Mouse (Mus musculus) ES-E14 (cell line): Measurements from ENCODE around the gene Adgrf5. TPM values are rescaled to one million over a fixed set of nuclear protein-coding genes. Genes with fewer than 3 reads are reported as not detected.

Experiments used
- DNase-seq: peaks from one replicate; pipeline ENCODE4 v3.0.0-alpha.2; 2013; ENCODE audit warnings: low read depth, low spot score
- H3K27ac ChIP-seq: 2 replicates; pipeline ENCODE4 v1.5.1; 2012; ENCODE audit warnings: low read depth, mild to moderate bottlenecking, low read length, moderate library complexity, mixed read lengths; ENCODE audit not compliant: poor library complexity, insufficient read depth, severe bottlenecking
- H3K36me3 ChIP-seq: 2 replicates; pipeline ENCODE4 v1.6.1; 2012; ENCODE audit warnings: mild to moderate bottlenecking, low read length, moderate library complexity, mixed read lengths; ENCODE audit not compliant: control insufficient read depth, poor library complexity, insufficient read depth, severe bottlenecking
- H3K4me1 ChIP-seq, 2 experiments: fragments of 150-350 bp in 1 of 2; sonication (generic) in 1 of 2; 2 replicates each; pipeline ENCODE4 v1.6.1; 2012; ENCODE audit warnings: low read length in 2 of 2, mild to moderate bottlenecking in 1 of 2, mixed read lengths in 1 of 2; ENCODE audit not compliant: control insufficient read depth in 2 of 2, insufficient read depth in 2 of 2, poor library complexity in 1 of 2
- H3K4me3 ChIP-seq, 2 experiments: fragments of 150-350 bp in 1 of 2; sonication (generic) in 1 of 2; 2 replicates each; pipeline ENCODE4 v1.5.1; 2012; ENCODE audit warnings: low read length in 2 of 2, low read depth in 1 of 2, mild to moderate bottlenecking in 1 of 2, mixed read lengths in 1 of 2; ENCODE audit not compliant: insufficient read depth in 1 of 2, poor library complexity in 1 of 2, severe bottlenecking in 1 of 2
- H3K9ac ChIP-seq: 2 replicates; pipeline ENCODE4 v1.6.1; 2012; ENCODE audit warnings: low read depth, mild to moderate bottlenecking, low read length, mixed read lengths; ENCODE audit not compliant: poor library complexity, insufficient read depth, severe bottlenecking
- H3K9me3 ChIP-seq: fragments of 150-350 bp; sonication (generic); 2 replicates; pipeline ENCODE4 v1.6.1; 2012; ENCODE audit warnings: low read depth, mild to moderate bottlenecking, low read length; ENCODE audit not compliant: control insufficient read depth, insufficient read depth
- CHD2 ChIP-seq: IDR thresholded peaks from 2 replicates; pipeline ENCODE4 v1.6.1; 2014; ENCODE audit warnings: mild to moderate bottlenecking, low read depth, low read length, inconsistent platforms
- HCFC1 ChIP-seq: IDR thresholded peaks from 2 replicates; pipeline ENCODE4 v1.6.1; 2012; ENCODE audit warnings: low read length, inconsistent platforms, borderline replicate concordance; ENCODE audit not compliant: insufficient read depth
- MAFK ChIP-seq: IDR thresholded peaks from 2 replicates; pipeline ENCODE4 v1.6.1; 2014; ENCODE audit warnings: mild to moderate bottlenecking, low read depth, low read length, inconsistent platforms; ENCODE audit not compliant: insufficient read depth
- ZC3H11A ChIP-seq: IDR thresholded peaks from 2 replicates; pipeline ENCODE4 v1.6.1; 2012; ENCODE audit warnings: low read depth, mild to moderate bottlenecking, inconsistent platforms, low read length, borderline replicate concordance
- ZNF384 ChIP-seq: IDR thresholded peaks from 2 replicates; pipeline ENCODE4 v1.6.1; 2012; ENCODE audit warnings: low read depth, low read length, inconsistent platforms
- in situ Hi-C, 2 experiments: fragments of 600-800 bp; cut with MboI; formaldehyde crosslinking; loops; one replicate each; pipeline ENCODE4 v1.15.1; 2025; ENCODE audit warnings: low sequenced_read_pairs in 2 of 2, inconsistent platforms in 1 of 2; ENCODE audit not compliant: unreplicated experiment in 2 of 2
- total RNA-seq: library from RNA; depleted of rRNA; stranded (reverse); fragments of 300-350 nt; gene quantifications from 2 replicates; pipeline ENCODE4 v1.2.3, GENCODE M21; 2012

Gene Adgrf5
- total RNA-seq, 1 experiment, result 5.5 TPM

DNA sequence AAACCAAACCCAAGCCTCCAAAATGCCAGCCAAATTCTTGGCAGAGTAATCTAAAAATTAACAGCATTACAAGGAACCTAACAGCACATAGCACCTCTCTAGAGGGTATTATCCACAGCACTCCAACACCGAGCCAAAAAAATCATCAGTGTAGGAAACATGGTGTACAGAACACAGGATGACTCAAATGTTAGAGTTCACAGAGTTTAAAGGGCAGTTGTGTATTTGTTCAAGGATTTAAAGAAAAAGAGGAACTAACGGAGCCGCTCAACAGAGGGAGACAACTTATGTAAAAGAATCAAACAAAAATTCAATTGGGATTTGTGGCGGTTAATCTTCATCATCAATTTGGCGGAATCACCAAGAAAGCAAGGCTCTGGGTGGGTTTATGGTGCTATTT lies 135.3 kb downstream of the Adgrf5 start:
- Histone ChIP-seq H3K4me1 (no peaks in the 10 kb centered on the region), H3K36me3 (no peaks in the 10 kb centered on the region), H3K27ac (no peak overlapping the region), H3K4me3 (no peak overlapping the region), H3K9ac (no peak overlapping the region), H3K9me3 (no peaks in the 10 kb centered on the region)
- DNase-seq, result no peak
- in situ Hi-C loops, result no loop called here
- TF ChIP-seq CHD2 (no peak), ZC3H11A (no peak), HCFC1 (no peak), MAFK (no peak), ZNF384 (no peak)

DNA sequence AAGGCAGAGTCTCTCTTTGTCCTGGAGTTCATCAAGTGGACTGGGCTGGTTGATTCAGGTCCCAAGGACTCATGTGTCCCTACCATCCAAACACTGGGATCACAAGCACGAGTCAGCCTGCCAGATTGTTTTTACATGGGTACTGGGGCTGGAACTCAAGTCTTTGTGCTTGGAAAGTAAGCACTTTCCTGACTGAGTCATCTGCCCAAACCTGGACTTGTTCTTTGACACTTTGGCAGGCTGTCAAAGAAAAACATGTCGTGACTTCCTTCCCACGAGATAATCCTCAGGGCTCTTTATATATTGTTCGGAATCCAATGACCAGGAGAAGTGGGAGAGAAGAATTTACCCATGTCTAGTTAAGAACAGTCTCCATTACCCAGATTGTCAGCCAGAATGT lies 137.3 kb downstream of the Adgrf5 start:
- no peaks in the 10 kb centered on the region for H3K36me3 ChIP-seq
- DNase-seq, result no peak
- TF ChIP-seq HCFC1 (no peak), ZC3H11A (no peak)
- H3K4me1 ChIP-seq, result no peaks in the 10 kb centered on the region
- H3K9me3 ChIP-seq, result no peaks in the 10 kb centered on the region
- no peak overlapping the region for H3K4me3 ChIP-seq
- in situ Hi-C loops, result no loop called here
- no peak overlapping the region for H3K27ac ChIP-seq
- no peak overlapping the region for H3K9ac ChIP-seq

DNA sequence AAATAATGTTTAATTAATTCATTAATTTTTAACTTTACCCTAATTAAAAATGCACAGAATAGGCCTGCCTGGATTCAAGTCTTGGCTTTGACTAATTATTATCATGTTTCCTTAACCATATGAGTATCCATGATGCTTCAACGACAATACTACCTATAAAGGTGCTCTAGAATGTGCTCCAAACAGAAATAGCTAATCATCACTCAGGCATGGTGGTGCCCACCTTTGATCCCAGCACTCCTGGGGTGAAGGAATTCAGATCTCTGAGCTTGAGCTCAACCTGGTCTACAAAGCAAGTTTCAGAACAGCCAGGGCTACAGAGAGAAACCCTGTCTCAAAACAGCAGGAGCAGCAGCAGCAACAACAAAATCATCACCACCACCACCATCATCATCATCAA lies 140.3 kb downstream of the Adgrf5 start:
- no peak for DNase-seq
- Histone ChIP-seq H3K4me3 (no peak overlapping the region), H3K9me3 (no peaks in the 10 kb centered on the region), H3K27ac (no peak overlapping the region), H3K36me3 (no peaks in the 10 kb centered on the region), H3K9ac (no peak overlapping the region), H3K4me1 (no peaks in the 10 kb centered on the region)
- in situ Hi-C loops, result no loop called here
- TF ChIP-seq MAFK (no peak), HCFC1 (no peak), ZC3H11A (no peak), ZNF384 (no peak), CHD2 (no peak)

GRCm38 (mm10) chr17:43501223-43501622 lies 141.0 kb downstream of the Adgrf5 start:
- H3K4me1 ChIP-seq, result no peaks in the 10 kb centered on the region
- in situ Hi-C loops, result no loop called here
- DNase-seq, result no peak
- H3K9me3 ChIP-seq, result no peaks in the 10 kb centered on the region
- H3K9ac ChIP-seq, result no peak overlapping the region
- H3K4me3 ChIP-seq, result no peak overlapping the region
- no peak overlapping the region for H3K27ac ChIP-seq
- TF ChIP-seq MAFK (no peak), CHD2 (no peak), ZNF384 (no peak), ZC3H11A (no peak), HCFC1 (no peak)
- no peaks in the 10 kb centered on the region for H3K36me3 ChIP-seq

GRCm38 (mm10) chr17:43501631-43502030 lies 141.4 kb downstream of the Adgrf5 start:
- no peak overlapping the region for H3K9ac ChIP-seq
- in situ Hi-C loops, result no loop called here
- no peaks in the 10 kb centered on the region for H3K9me3 ChIP-seq
- DNase-seq, result no peak
- no peaks in the 10 kb centered on the region for H3K36me3 ChIP-seq
- TF ChIP-seq CHD2 (no peak), ZC3H11A (no peak), MAFK (no peak), HCFC1 (no peak), ZNF384 (no peak)
- no peak overlapping the region for H3K4me3 ChIP-seq
- H3K27ac ChIP-seq, result no peak overlapping the region
- H3K4me1 ChIP-seq, result no peaks in the 10 kb centered on the region
